Mouse (Mus musculus) stomach, postnatal 0 days (tissue): ENCODE data around the gene Gm3233. TPM values are rescaled to one million over a fixed set of nuclear protein-coding genes. Genes with fewer than 3 reads are reported as not detected.
"Not testable (repeated sequence)": the region's sequence is repeated elsewhere in the genome, so short reads cannot be mapped to it uniquely, and the experiment has no call there.

Source experiments
- ATAC-seq: fragments of 200-750 bp; cut with Nextera tagmentation; 2 replicates; pipeline ENCODE4 v1.8.0; 2017; ENCODE audit not compliant: low FRiP score, low TSS enrichment
- DNase-seq: peaks from one replicate; pipeline ENCODE4 v3.0.0-alpha.2; 2016; ENCODE audit warnings: low spot score
- H3K27ac ChIP-seq: fragments of 300-500 bp; sonication (generic); replicated peaks from 2 replicates; pipeline ENCODE4 v1.5.1; 2014; ENCODE audit warnings: mild to moderate bottlenecking, control low read depth
- H3K27me3 ChIP-seq: fragments of 300-500 bp; sonication (generic); 2 replicates; pipeline ENCODE4 v1.6.1; 2014; ENCODE audit warnings: low read length; ENCODE audit not compliant: control insufficient read depth, insufficient read depth
- H3K36me3 ChIP-seq: fragments of 300-500 bp; sonication (generic); 2 replicates; pipeline ENCODE4 v1.6.1; 2014; ENCODE audit warnings: low read length, mixed read lengths; ENCODE audit not compliant: control insufficient read depth, insufficient read depth
- H3K4me1 ChIP-seq: fragments of 300-500 bp; sonication (generic); replicated peaks from 2 replicates; pipeline ENCODE4 v1.6.1; 2014; ENCODE audit warnings: antibody characterized with exemption; ENCODE audit not compliant: control insufficient read depth, insufficient read depth
- H3K4me2 ChIP-seq: fragments of 300-500 bp; sonication (generic); replicated peaks from 2 replicates; pipeline ENCODE4 v1.6.1; 2014; ENCODE audit warnings: low read depth, mild to moderate bottlenecking, control low read depth, moderate library complexity
- H3K4me3 ChIP-seq: fragments of 300-500 bp; sonication (generic); 2 replicates; pipeline ENCODE4 v1.5.1; 2014; ENCODE audit warnings: low read depth, low read length, control low read depth
- H3K9ac ChIP-seq: fragments of 300-500 bp; sonication (generic); 2 replicates; pipeline ENCODE4 v1.6.1; 2014; ENCODE audit warnings: mild to moderate bottlenecking, low read length, control low read depth, mixed read lengths
- H3K9me3 ChIP-seq: fragments of 300-500 bp; sonication (generic); 2 replicates; pipeline ENCODE4 v1.6.1; 2016; ENCODE audit warnings: low read length; ENCODE audit not compliant: control insufficient read depth
- CTCF ChIP-seq: IDR thresholded peaks from 2 replicates; pipeline ENCODE4 v1.5.1; 2016; ENCODE audit warnings: antibody characterized with exemption, low read depth, mild to moderate bottlenecking, moderate library complexity
- EP300 ChIP-seq: optimal IDR thresholded peaks from 2 replicates; pipeline ENCODE3; 2016; ENCODE audit warnings: antibody characterized with exemption
- WGBS: fragments of 180-500 bp; shearing (Covaris S2); extraction: QIAGEN DNeasy Blood & Tissue Kit; methylation state at CpG from one replicate; pipeline ENCODE4 v1.1.7; 2014; 5-methylcytosine and 5-hydroxymethylcytosine counted together
- polyA plus RNA-seq: library from polyadenylated mRNA; unstranded; fragments of >200 nt; fragmentation: Nextera tagmentation; extraction: Ambion mirVana; gene quantifications from 2 replicates; pipeline ENCODE4 v1.2.1, GENCODE M21; 2015

Gene Gm3233
- polyA plus RNA-seq, 1 experiment from 2014 or later: not detected

- 76% methylated on average over 1 of the region's 1 CpGs for WGBS
- ATAC-seq: no peak
- no peak overlapping the region for H3K4me2 ChIP-seq
- no peak for TF ChIP-seq CTCF
- TF ChIP-seq EP300: no peak
- no peaks in the 10 kb centered on the region for H3K9me3 ChIP-seq
- no peak overlapping the region for H3K27ac ChIP-seq
- H3K36me3 ChIP-seq: no peaks in the 10 kb centered on the region
- H3K9ac ChIP-seq: no peak overlapping the region
- no peaks in the 10 kb centered on the region for H3K27me3 ChIP-seq
- H3K4me1 ChIP-seq: no peaks in the 10 kb centered on the region
- no peak overlapping the region for H3K4me3 ChIP-seq
- DNase-seq: no peak
Observed at GRCm38 (mm10) chr10:77769727-77770126, 10.2 kb upstream of the Gm3233 start.

- Histone ChIP-seq H3K27me3 (no peaks in the 10 kb centered on the region), H3K4me2 (no peak overlapping the region), H3K36me3 (no peaks in the 10 kb centered on the region), H3K27ac (no peak overlapping the region), H3K9me3 (no peaks in the 10 kb centered on the region), H3K9ac (no peak overlapping the region), H3K4me1 (no peaks in the 10 kb centered on the region), H3K4me3 (no peak overlapping the region)
- no peak for TF ChIP-seq EP300
- peak; percentile 32 for TF ChIP-seq CTCF
- ATAC-seq (no peak), DNase-seq (no peak)
Observed at GRCm38 (mm10) chr10:77753448-77753847, 6.0 kb downstream of the Gm3233 start.

GRCm38 (mm10) chr10:77752312-77752711 lies 7.2 kb downstream of the Gm3233 start:
- ATAC-seq, H3K36me3 ChIP-seq, H3K4me1 ChIP-seq, H3K9me3 ChIP-seq, H3K4me2 ChIP-seq, DNase-seq, H3K27ac ChIP-seq, H3K4me3 ChIP-seq, H3K27me3 ChIP-seq, H3K9ac ChIP-seq: not testable (repeated sequence)
- 47% methylated on average over 3 of the region's 3 CpGs for WGBS
- 0 out of 2 replicates have a peak, but pooled peaks have one; percentile 21 for TF ChIP-seq CTCF

- H3K9me3 ChIP-seq, ATAC-seq, H3K36me3 ChIP-seq, H3K4me2 ChIP-seq, H3K9ac ChIP-seq, DNase-seq, H3K4me1 ChIP-seq, H3K27me3 ChIP-seq, H3K4me3 ChIP-seq, H3K27ac ChIP-seq: not testable (repeated sequence)
- WGBS: no CpG with 5 or more reads among the region's 1 CpGs
Observed at GRCm38 (mm10) chr10:77751254-77751653, 8.2 kb downstream of the Gm3233 start, which contains the start of gene Gm9736. Gm9736 (minus strand) TSS chr10:77751354.

DNA sequence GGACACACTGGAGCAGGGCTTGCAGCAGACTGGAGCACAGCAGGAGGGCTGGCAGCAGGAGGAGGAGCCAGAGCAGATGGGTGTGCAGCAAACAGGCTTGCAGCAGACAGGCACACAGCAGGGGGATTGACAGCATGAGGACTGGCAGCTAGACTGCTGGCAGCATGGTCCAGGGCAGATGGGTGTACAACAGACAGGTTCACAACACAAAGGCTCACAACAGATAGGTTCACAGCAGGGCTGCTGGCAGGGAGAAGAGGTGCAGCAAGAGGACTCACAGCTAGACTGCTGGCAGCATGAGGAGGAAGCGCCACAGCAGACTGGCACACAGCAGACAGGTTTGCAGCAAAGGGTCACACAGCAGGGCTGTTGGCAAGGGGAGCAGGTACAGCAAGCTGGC lies 8.8 kb downstream of the Gm3233 start:
- H3K27ac ChIP-seq, H3K27me3 ChIP-seq, H3K9ac ChIP-seq, H3K4me1 ChIP-seq, H3K36me3 ChIP-seq, H3K4me2 ChIP-seq, H3K4me3 ChIP-seq, H3K9me3 ChIP-seq, DNase-seq, ATAC-seq: not testable (repeated sequence)
- WGBS: 75% methylated on average over 1 of the region's 1 CpGs

DNA sequence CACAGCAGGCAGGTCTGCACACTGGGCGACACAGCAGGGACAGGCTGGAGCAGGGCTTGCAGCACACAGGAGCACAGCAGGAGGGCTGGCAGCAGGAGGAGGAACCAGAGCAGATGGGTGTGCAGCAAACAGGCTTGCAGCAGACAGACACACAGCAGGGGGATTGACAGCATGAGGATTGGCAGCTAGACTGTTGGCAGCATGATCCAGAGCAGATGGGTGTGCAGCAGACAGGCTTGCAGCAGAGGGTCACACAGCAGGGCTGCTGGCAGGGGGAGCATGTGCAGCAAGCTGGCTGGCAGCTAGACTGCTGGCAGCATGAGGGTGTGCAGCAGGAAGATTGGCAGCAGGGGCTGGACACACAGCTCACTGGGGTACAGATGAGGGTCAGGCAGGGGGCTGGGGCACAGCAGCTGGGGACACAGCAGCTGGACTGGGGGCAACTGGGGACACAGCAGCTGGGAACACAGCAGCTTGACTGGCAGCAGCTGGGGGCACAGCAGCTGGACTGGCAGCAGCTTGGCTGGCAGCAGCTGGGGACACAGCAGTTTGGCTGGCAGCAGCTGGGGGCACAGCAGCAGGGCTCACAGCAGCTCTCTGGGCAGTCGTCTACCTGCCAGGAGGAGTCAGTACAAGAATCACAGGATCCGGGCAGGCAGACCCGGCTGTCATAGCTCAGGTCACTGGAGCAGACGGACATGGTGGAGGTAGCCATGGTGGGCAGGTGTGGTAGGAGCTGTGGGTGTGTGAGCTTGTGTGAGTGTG lies 17.4 kb downstream of the Gm3233 start, which contains the start of gene Gm18596:
Gm18596 (minus strand) TSS at position 715 of the 765 bp plus-strand sequence.
- ATAC-seq: not testable (repeated sequence)
- WGBS: 72% methylated on average over 4 of the region's 5 CpGs

More for the DNA sequence above, 17.4 kb downstream of the Gm3233 start, which contains the start of gene Gm18596:
- not testable (repeated sequence) for H3K36me3 ChIP-seq, DNase-seq, H3K4me1 ChIP-seq, H3K9me3 ChIP-seq, H3K27ac ChIP-seq, H3K27me3 ChIP-seq, H3K9ac ChIP-seq, H3K4me3 ChIP-seq, H3K4me2 ChIP-seq
